Mouse (Mus musculus): ENCODE results near the gene Mageb4. TPM values are rescaled to one million over a fixed set of nuclear protein-coding genes. Genes with fewer than 3 reads are reported as not detected.
"Not testable (repeated sequence)": the region's sequence is repeated elsewhere in the genome, so short reads cannot be mapped to it uniquely, and the experiment has no call there.

The Mageb4 gene
- polyA plus RNA-seq (2015; fragmentation: Nextera tagmentation; extraction: Ambion mirVana), result not detected in 2 replicates

DNA sequence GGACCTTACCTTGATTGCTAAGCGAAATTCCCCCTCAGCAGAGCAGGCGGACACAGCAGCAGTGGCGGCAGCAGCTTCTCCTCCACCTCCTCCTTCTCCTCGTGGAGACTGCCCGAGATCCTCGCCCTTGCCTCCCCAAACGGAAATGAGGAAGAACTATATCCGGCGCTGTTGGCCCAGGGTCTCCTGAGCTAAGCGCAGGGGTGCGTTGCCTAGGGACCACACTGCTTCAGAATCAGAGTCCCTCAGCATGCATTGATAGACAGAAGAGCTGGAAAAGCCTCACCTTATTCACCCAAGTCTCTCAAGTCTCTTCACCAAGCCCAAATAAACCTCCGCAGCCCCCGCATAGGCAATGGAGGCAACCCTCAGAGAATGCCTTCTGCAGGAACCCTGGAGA lies at the start of gene Mageb4:
Mageb4 (minus strand) TSS at position 101 of the 400 bp plus-strand sequence.
- ATAC-seq (ENCODE audit: low read depth); H3K9me3 ChIP-seq (replicated peaks); H3K36me3 ChIP-seq; H3K9ac ChIP-seq; H3K27ac ChIP-seq; H3K27me3 ChIP-seq; H3K4me1 ChIP-seq (replicated peaks); DNase-seq; H3K4me2 ChIP-seq; H3K4me3 ChIP-seq (replicated peaks): not testable (repeated sequence)
- no CpG with 5 or more reads among the region's 13 CpGs for WGBS (ENCODE audit: insufficient replicate concordance)

DNA sequence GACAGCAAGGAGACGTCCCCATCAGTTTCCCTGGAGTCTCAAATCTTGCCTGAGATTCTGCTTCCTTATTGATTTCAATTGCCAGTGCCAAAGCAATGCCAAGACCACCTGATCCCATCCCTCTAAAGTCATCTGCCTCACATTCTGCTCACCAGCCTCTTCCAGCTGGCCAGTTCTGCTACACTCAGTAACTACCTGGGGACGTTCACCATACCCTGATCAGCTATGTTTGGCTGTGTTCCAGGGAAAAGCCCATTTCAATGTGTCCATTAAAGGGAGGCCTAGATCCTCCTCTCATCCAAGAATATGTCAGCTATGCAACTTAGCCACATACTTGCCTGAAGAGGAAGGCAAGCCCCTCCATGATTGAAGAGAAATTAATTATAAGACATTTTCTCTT lies 20.3 kb downstream of the Mageb4 start:
- H3K9ac ChIP-seq; H3K4me2 ChIP-seq; H3K4me1 ChIP-seq (replicated peaks); H3K27me3 ChIP-seq; H3K9me3 ChIP-seq (replicated peaks); ATAC-seq (ENCODE audit: low read depth); H3K36me3 ChIP-seq; H3K27ac ChIP-seq; H3K4me3 ChIP-seq (replicated peaks); DNase-seq: not testable (repeated sequence)
- WGBS (ENCODE audit: insufficient replicate concordance), result 30% methylated on average over 1 of the region's 2 CpGs

DNA sequence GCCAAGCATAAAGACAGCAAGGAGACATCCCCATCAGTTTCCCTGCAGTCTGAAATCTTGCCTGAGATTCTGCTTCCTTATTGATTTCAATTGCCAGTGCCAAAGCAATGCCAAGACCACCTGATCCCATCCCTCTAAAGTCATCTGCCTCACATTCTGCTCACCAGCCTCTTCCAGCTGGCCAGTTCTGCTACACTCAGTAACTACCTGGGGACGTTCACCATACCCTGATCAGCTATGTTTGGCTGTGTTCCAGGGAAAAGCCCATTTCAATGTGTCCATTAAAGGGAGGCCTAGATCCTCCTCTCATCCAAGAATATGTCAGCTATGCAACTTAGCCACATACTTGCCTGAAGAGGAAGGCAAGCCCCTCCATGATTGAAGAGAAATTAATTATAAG lies 58.9 kb downstream of the Mageb4 start:
- not testable (repeated sequence) for ATAC-seq (ENCODE audit: low read depth); H3K4me2 ChIP-seq; DNase-seq; H3K27me3 ChIP-seq; H3K9ac ChIP-seq; H3K27ac ChIP-seq; H3K4me1 ChIP-seq (replicated peaks); H3K9me3 ChIP-seq (replicated peaks); H3K36me3 ChIP-seq; H3K4me3 ChIP-seq (replicated peaks)
- no CpG with 5 or more reads among the region's 1 CpGs for WGBS (ENCODE audit: insufficient replicate concordance)

- Histone ChIP-seq H3K36me3 (no peaks in the 10 kb centered on the region), H3K27ac (no peak overlapping the region), H3K9ac (no peak overlapping the region), H3K9me3 (replicated peaks) (no peaks in the 10 kb centered on the region), H3K4me3 (replicated peaks) (no peak overlapping the region), H3K4me1 (replicated peaks) (no peaks in the 10 kb centered on the region), H3K4me2 (no peak overlapping the region), H3K27me3 (no peaks in the 10 kb centered on the region)
- WGBS (ENCODE audit: insufficient replicate concordance), result 20% methylated on average over 1 of the region's 1 CpGs
- DNase-seq (no peak), ATAC-seq (ENCODE audit: low read depth) (no peak)
Measured at GRCm38 (mm10) chrX:86237246-86237645, 67.6 kb downstream of the Mageb4 start.

Other genes starting within 250 kb of the Mageb4 start
- gene Nr0b1, start 113.3 kb downstream of the Mageb4 start, polyA plus RNA-seq (2015; fragmentation: Nextera tagmentation; extraction: Ambion mirVana), result 0.15 and 0.21 TPM in 2 replicates